Mouse (Mus musculus) bone marrow macrophage, adult 2 months (primary cell): Measurements from ENCODE around the gene Akap2. TPM values are rescaled to one million over a fixed set of nuclear protein-coding genes. Genes with fewer than 3 reads are reported as not detected.
"Not testable (repeated sequence)": the region's sequence is repeated elsewhere in the genome, so short reads cannot be mapped to it uniquely, and the experiment has no call there.

Experiments
- H3K27ac ChIP-seq: 2 replicates; pipeline ENCODE4 v1.5.1; 2012; ENCODE audit warnings: low read depth, low read length; ENCODE audit not compliant: insufficient read depth
- H3K4me1 ChIP-seq: 2 replicates; pipeline ENCODE4 v1.6.1; 2012; ENCODE audit warnings: low read length; ENCODE audit not compliant: control insufficient read depth, insufficient read depth
- H3K4me3 ChIP-seq: 2 replicates; pipeline ENCODE4 v1.5.1; 2012; ENCODE audit warnings: mild to moderate bottlenecking, low read length, moderate library complexity; ENCODE audit not compliant: insufficient read depth
- CTCF ChIP-seq: IDR thresholded peaks from 2 replicates; pipeline ENCODE4 v1.5.1; 2012; ENCODE audit warnings: low read depth, mild to moderate bottlenecking, low read length, moderate library complexity
- POLR2A ChIP-seq: IDR thresholded peaks from 2 replicates; pipeline ENCODE4 v1.6.1; 2012; ENCODE audit warnings: mild to moderate bottlenecking, low read depth, low read length, borderline replicate concordance
- polyA plus RNA-seq: library from polyadenylated mRNA; stranded (reverse); fragments of >200 nt; gene quantifications from 2 replicates; pipeline ENCODE4 v1.2.4, GENCODE M21; 2012; ENCODE audit not compliant: missing spikeins, insufficient read depth, insufficient read length

Gene Akap2
- polyA plus RNA-seq, 1 experiment: 1.3 TPM

- no peak for TF ChIP-seq POLR2A
- no peak for TF ChIP-seq CTCF
- no peak overlapping the region for H3K27ac ChIP-seq
- no peak overlapping the region for H3K4me3 ChIP-seq
Measured at GRCm38 (mm10) chr4:57884511-57884910, 167.1 kb downstream of the Akap2 start.

GRCm38 (mm10) chr4:57885186-57885585, 167.7 kb downstream of the Akap2 start:
- TF ChIP-seq POLR2A (no peak), CTCF (no peak)
- Histone ChIP-seq H3K4me1 (no peaks in the 10 kb centered on the region), H3K4me3 (no peak overlapping the region), H3K27ac (no peak overlapping the region)

More at GRCm38 (mm10) chr4:57884511-57884910, 167.1 kb downstream of the Akap2 start:
- no peaks in the 10 kb centered on the region for H3K4me1 ChIP-seq

GRCm38 (mm10) chr4:57886066-57886887, 168.8 kb downstream of the Akap2 start:
- TF ChIP-seq POLR2A (no peak), CTCF (no peak)
- no peak overlapping the region for H3K27ac ChIP-seq
- H3K4me1 ChIP-seq: no peaks in the 10 kb centered on the region
- H3K4me3 ChIP-seq: no peak overlapping the region

- no peak overlapping the region for H3K4me3 ChIP-seq
- TF ChIP-seq CTCF: no peak
- TF ChIP-seq POLR2A: no peak
- no peak overlapping the region for H3K27ac ChIP-seq
- no peaks in the 10 kb centered on the region for H3K4me1 ChIP-seq
Measured at GRCm38 (mm10) chr4:57886888-57887230, 169.4 kb downstream of the Akap2 start.

GRCm38 (mm10) chr4:57888246-57888645, 170.8 kb downstream of the Akap2 start:
- no peak for TF ChIP-seq POLR2A
- no peak for TF ChIP-seq CTCF
- Histone ChIP-seq H3K27ac (no peak overlapping the region), H3K4me3 (no peak overlapping the region)

GRCm38 (mm10) chr4:57888978-57889377, 171.5 kb downstream of the Akap2 start:
- H3K4me3 ChIP-seq, H3K4me1 ChIP-seq, H3K27ac ChIP-seq: not testable (repeated sequence)

More at GRCm38 (mm10) chr4:57888246-57888645, 170.8 kb downstream of the Akap2 start:
- no peaks in the 10 kb centered on the region for H3K4me1 ChIP-seq

- Histone ChIP-seq H3K4me1 (no peaks in the 10 kb centered on the region), H3K27ac (no peak overlapping the region), H3K4me3 (no peak overlapping the region)
- no peak for TF ChIP-seq POLR2A
Measured at GRCm38 (mm10) chr4:57889773-57890172, 172.3 kb downstream of the Akap2 start.

- H3K27ac ChIP-seq: no peak overlapping the region
- TF ChIP-seq CTCF: no peak
- no peak for TF ChIP-seq POLR2A
- H3K4me3 ChIP-seq: no peak overlapping the region
- no peaks in the 10 kb centered on the region for H3K4me1 ChIP-seq
Measured at GRCm38 (mm10) chr4:57892001-57892586, 174.6 kb downstream of the Akap2 start.

GRCm38 (mm10) chr4:57895140-57895539, 177.7 kb downstream of the Akap2 start:
- Histone ChIP-seq H3K4me1 (no peaks in the 10 kb centered on the region), H3K27ac (no peak overlapping the region), H3K4me3 (no peak overlapping the region)
- TF ChIP-seq POLR2A (no peak), CTCF (no peak)

- Histone ChIP-seq H3K27ac (no peak overlapping the region), H3K4me3 (no peak overlapping the region), H3K4me1 (no peaks in the 10 kb centered on the region)
- TF ChIP-seq CTCF: no peak
- no peak for TF ChIP-seq POLR2A
Measured at GRCm38 (mm10) chr4:57895902-57896301, 178.4 kb downstream of the Akap2 start.

- H3K4me1 ChIP-seq: no peaks in the 10 kb centered on the region
- no peak overlapping the region for H3K27ac ChIP-seq
- no peak for TF ChIP-seq POLR2A
- TF ChIP-seq CTCF: no peak
- H3K4me3 ChIP-seq: no peak overlapping the region
Measured at GRCm38 (mm10) chr4:57896631-57897030, 179.2 kb downstream of the Akap2 start.
